Mouse (Mus musculus): ENCODE data around the gene Med17. TPM values are rescaled to one million over a fixed set of nuclear protein-coding genes. Genes with fewer than 3 reads are reported as not detected.

Med17 gene
- polyA plus RNA-seq, 1 experiment from 2014 or later = 38.0 TPM

GRCm38 (mm10) chr9:15312054-15312735, 32.5 kb upstream of the Med17 start:
- no peak for ATAC-seq (ENCODE audit: insufficient read depth)
- DNase-seq = no peak
- no peak overlapping the region for H3K27ac ChIP-seq (ENCODE audit: low read depth)
- no peak for TF ChIP-seq CTCF (IDR thresholded peaks at IDR 0.05; ENCODE audit: low read depth)
- H3K4me2 ChIP-seq = no peak overlapping the region
- no peaks in the 10 kb centered on the region for H3K27me3 ChIP-seq (ENCODE audit: insufficient read depth, low read length)
- no peaks in the 10 kb centered on the region for H3K9me3 ChIP-seq (ENCODE audit: low read depth, low read length)
- no peak overlapping the region for H3K9ac ChIP-seq
- 94% methylated on average over 2 of the region's 2 CpGs for WGBS
- peaks cover 92% of the 10 kb centered on the region for H3K36me3 ChIP-seq (ENCODE audit: insufficient read depth)
- H3K4me3 ChIP-seq (ENCODE audit: low read depth, low read length) = no peak overlapping the region
- peaks cover 11% of the 10 kb centered on the region for H3K4me1 ChIP-seq (ENCODE audit: insufficient read depth)

DNA sequence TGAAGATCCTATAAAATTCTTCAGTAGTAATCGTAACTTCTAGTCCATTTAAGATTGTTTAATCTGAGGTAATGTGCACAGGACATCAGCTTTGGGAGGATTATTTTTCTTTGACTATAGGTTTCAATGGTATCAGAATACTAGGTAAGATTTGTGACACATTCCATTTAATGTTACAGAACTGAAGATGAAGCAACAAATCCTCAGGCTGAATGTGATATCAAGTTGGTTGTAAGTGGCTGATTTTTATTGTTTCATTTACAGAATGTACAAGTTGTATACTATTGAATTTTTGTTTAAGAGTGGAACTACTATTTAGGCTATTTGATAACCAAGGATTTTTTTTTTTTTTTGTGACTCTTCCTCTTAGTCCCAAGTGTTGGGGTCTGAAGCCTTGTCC, 30.4 kb upstream of the Med17 start:
- no peak overlapping the region for H3K4me3 ChIP-seq (ENCODE audit: low read depth, low read length)
- no peaks in the 10 kb centered on the region for H3K27me3 ChIP-seq (ENCODE audit: insufficient read depth, low read length)
- WGBS = 88% methylated on average over 1 of the region's 1 CpGs
- ATAC-seq (ENCODE audit: insufficient read depth) (no peak), DNase-seq (no peak)
- H3K27ac ChIP-seq (ENCODE audit: low read depth) = no peak overlapping the region
- no peak for TF ChIP-seq CTCF (IDR thresholded peaks at IDR 0.05; ENCODE audit: low read depth)
- peaks cover 78% of the 10 kb centered on the region for H3K36me3 ChIP-seq (ENCODE audit: insufficient read depth)
- no peak overlapping the region for H3K9ac ChIP-seq
- H3K4me1 ChIP-seq (ENCODE audit: insufficient read depth) = peaks cover 11% of the 10 kb centered on the region
- H3K4me2 ChIP-seq = no peak overlapping the region
- no peaks in the 10 kb centered on the region for H3K9me3 ChIP-seq (ENCODE audit: low read depth, low read length)

GRCm38 (mm10) chr9:15309425-15309824, 29.7 kb upstream of the Med17 start:
- Histone ChIP-seq H3K27me3 (ENCODE audit: insufficient read depth, low read length) (no peaks in the 10 kb centered on the region), H3K4me2 (peak overlapping the region; percentile 95), H3K27ac (ENCODE audit: low read depth) (no peak overlapping the region), H3K9ac (no peak overlapping the region; the same call in 1 of the 2 replicates), H3K36me3 (ENCODE audit: insufficient read depth) (peaks cover 70% of the 10 kb centered on the region), H3K4me3 (ENCODE audit: low read depth, low read length) (0 out of 2 replicates have a peak overlapping the region, but pooled peaks have one; percentile 14), H3K4me1 (ENCODE audit: insufficient read depth) (peaks cover 11% of the 10 kb centered on the region), H3K9me3 (ENCODE audit: low read depth, low read length) (no peaks in the 10 kb centered on the region)
- TF ChIP-seq CTCF (IDR thresholded peaks at IDR 0.05; ENCODE audit: low read depth) = no peak
- DNase-seq = no peak
- no peak for ATAC-seq (ENCODE audit: insufficient read depth)
- WGBS = 33% methylated on average over 4 of the region's 4 CpGs

GRCm38 (mm10) chr9:15308254-15308653, 28.5 kb upstream of the Med17 start:
- peak overlapping the region; percentile 95 for H3K4me2 ChIP-seq
- peaks cover 11% of the 10 kb centered on the region for H3K4me1 ChIP-seq (ENCODE audit: insufficient read depth)
- H3K36me3 ChIP-seq (ENCODE audit: insufficient read depth) = peaks cover 59% of the 10 kb centered on the region
- no peak for TF ChIP-seq CTCF (IDR thresholded peaks at IDR 0.05; ENCODE audit: low read depth)
- no peak for ATAC-seq (ENCODE audit: insufficient read depth)
- no peak for DNase-seq
- no peak overlapping the region for H3K9ac ChIP-seq
- no peaks in the 10 kb centered on the region for H3K27me3 ChIP-seq (ENCODE audit: insufficient read depth, low read length)
- 44% methylated on average over 2 of the region's 2 CpGs for WGBS
- no peak overlapping the region for H3K27ac ChIP-seq (ENCODE audit: low read depth)
- H3K9me3 ChIP-seq (ENCODE audit: low read depth, low read length) = no peaks in the 10 kb centered on the region
- H3K4me3 ChIP-seq (ENCODE audit: low read depth, low read length) = peak overlapping the region; percentile 93

- Histone ChIP-seq H3K36me3 (ENCODE audit: insufficient read depth) (peaks cover 49% of the 10 kb centered on the region), H3K4me3 (ENCODE audit: low read depth, low read length) (peak overlapping the region; percentile 93), H3K27me3 (ENCODE audit: insufficient read depth, low read length) (no peaks in the 10 kb centered on the region), H3K27ac (ENCODE audit: low read depth) (peak overlapping the region; percentile 94; the same call in 1 of the 2 replicates), H3K9ac (peak overlapping the region; percentile 99), H3K4me1 (ENCODE audit: insufficient read depth) (peaks cover 11% of the 10 kb centered on the region), H3K9me3 (ENCODE audit: low read depth, low read length) (no peaks in the 10 kb centered on the region), H3K4me2 (peak overlapping the region; percentile 95)
- DNase-seq (no peak), ATAC-seq (ENCODE audit: insufficient read depth) (no peak)
- WGBS = 8% methylated on average over 6 of the region's 6 CpGs
- no peak for TF ChIP-seq CTCF (IDR thresholded peaks at IDR 0.05; ENCODE audit: low read depth)
Measured at GRCm38 (mm10) chr9:15307257-15307656, 27.5 kb upstream of the Med17 start.

DNA sequence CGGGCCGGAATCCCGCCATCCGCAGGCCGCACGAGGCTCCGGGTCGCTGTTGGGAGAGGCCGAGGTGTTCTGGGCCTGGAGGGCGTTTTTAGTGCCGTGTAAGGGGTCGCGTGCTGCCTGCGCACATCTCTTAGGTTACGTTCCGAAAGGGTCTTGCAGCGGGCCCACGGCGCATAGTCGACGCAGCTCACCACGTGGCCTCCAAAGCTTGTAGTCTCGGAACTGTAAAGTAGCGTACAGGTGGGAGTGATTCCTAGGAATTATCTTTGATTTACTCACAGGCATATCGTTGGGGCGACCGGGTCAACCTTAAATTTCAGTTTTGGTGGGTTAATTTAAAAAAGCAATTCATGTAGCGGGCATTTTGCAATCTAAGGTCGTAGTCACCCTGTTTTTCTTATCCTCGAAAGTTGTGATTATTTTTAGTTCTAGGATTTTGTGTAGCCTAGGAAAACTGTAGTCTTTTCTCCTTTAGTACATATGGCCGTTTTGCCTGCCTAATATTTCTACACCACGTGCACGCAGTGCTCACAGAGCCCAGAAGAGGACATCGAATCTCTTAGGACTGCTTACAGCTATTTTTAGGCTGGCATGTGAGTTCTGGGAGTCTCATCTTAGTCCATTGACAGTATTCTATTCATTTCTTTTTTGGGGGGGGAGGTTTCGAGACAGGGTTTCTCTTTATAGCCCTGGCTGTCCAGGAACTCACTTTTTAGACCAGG, 26.8 kb upstream of the Med17 start, which contains the start of gene 4931406C07Rik:
Gene 4931406C07Rik, minus strand, starts transcription at position 51 of the 722 bp plus-strand sequence.
- 0% methylated on average over 35 of the region's 35 CpGs for WGBS
- Histone ChIP-seq H3K9ac (peak within 1 kb of the TSS; percentile 99), H3K4me3 (ENCODE audit: low read depth, low read length) (peak within 1 kb of the TSS; percentile 93), H3K27me3 (ENCODE audit: insufficient read depth, low read length) (no peaks in the 10 kb centered on the region), H3K36me3 (ENCODE audit: insufficient read depth) (peaks cover 42% of the 10 kb centered on the region), H3K27ac (ENCODE audit: low read depth) (peak within 1 kb of the TSS; percentile 94), H3K9me3 (ENCODE audit: low read depth, low read length) (no peaks in the 10 kb centered on the region), H3K4me2 (peak within 1 kb of the TSS; percentile 95), H3K4me1 (ENCODE audit: insufficient read depth) (peaks cover 11% of the 10 kb centered on the region)
- ATAC-seq (ENCODE audit: insufficient read depth) = peak; percentile 77
- DNase-seq = peak; percentile 50
- TF ChIP-seq CTCF (IDR thresholded peaks at IDR 0.05; ENCODE audit: low read depth) = no peak

Data from lung, embryonic 14.5 days (tissue).